Mouse (Mus musculus) forebrain, embryonic 16.5 days (tissue): ENCODE measurements around the gene Aco2. TPM values are rescaled to one million over a fixed set of nuclear protein-coding genes. Genes with fewer than 3 reads are reported as not detected.

ENCODE experiments used
- ATAC-seq: fragments of 200-750 bp; cut with Nextera tagmentation; 2 replicates; pipeline ENCODE4 v1.8.0; 2017; ENCODE audit warnings: mild to moderate bottlenecking, moderate library complexity
- H3K27ac ChIP-seq: fragments of 300-500 bp; sonication (generic); 2 replicates; pipeline ENCODE4 v1.5.1; 2014; ENCODE audit warnings: low read length, control low read depth
- H3K27me3 ChIP-seq: fragments of 300-500 bp; sonication (generic); replicated peaks from 2 replicates; pipeline ENCODE4 v1.6.1; 2014; ENCODE audit warnings: low read length; ENCODE audit not compliant: control insufficient read depth, insufficient read depth
- H3K36me3 ChIP-seq: fragments of 300-500 bp; sonication (generic); 2 replicates; pipeline ENCODE4 v1.6.1; 2014; ENCODE audit not compliant: control insufficient read depth, insufficient read depth
- H3K4me1 ChIP-seq: fragments of 300-500 bp; sonication (generic); replicated peaks from 2 replicates; pipeline ENCODE4 v1.6.1; 2014; ENCODE audit warnings: low read length; ENCODE audit not compliant: control insufficient read depth, insufficient read depth
- H3K4me2 ChIP-seq: fragments of 300-500 bp; sonication (generic); 2 replicates; pipeline ENCODE4 v1.6.1; 2014; ENCODE audit warnings: mild to moderate bottlenecking, low read length, control low read depth
- H3K4me3 ChIP-seq: fragments of 300-500 bp; sonication (generic); replicated peaks from 2 replicates; pipeline ENCODE4 v1.5.1; 2014; ENCODE audit warnings: mild to moderate bottlenecking, low read length, control low read depth
- H3K9ac ChIP-seq: fragments of 300-500 bp; sonication (generic); replicated peaks from 2 replicates; pipeline ENCODE4 v1.6.1; 2014; ENCODE audit warnings: low read depth, low read length, control low read depth
- H3K9me3 ChIP-seq: fragments of 300-500 bp; sonication (generic); 2 replicates; pipeline ENCODE4 v1.6.1; 2016; ENCODE audit warnings: low read length; ENCODE audit not compliant: control insufficient read depth
- WGBS: fragments of 180-500 bp; shearing (Covaris S2); extraction: QIAGEN DNeasy Blood & Tissue Kit; methylation state at CpG from one replicate; pipeline ENCODE4 v1.1.7; 2014; 5-methylcytosine and 5-hydroxymethylcytosine counted together
- polyA plus RNA-seq: library from polyadenylated mRNA; unstranded; fragments of >200 nt; fragmentation: Nextera tagmentation; extraction: Ambion mirVana; gene quantifications from 2 replicates; pipeline ENCODE4 v1.2.1, GENCODE M21; 2015

The Aco2 gene
- polyA plus RNA-seq, 1 experiment from 2014 or later, result 260 TPM

DNA sequence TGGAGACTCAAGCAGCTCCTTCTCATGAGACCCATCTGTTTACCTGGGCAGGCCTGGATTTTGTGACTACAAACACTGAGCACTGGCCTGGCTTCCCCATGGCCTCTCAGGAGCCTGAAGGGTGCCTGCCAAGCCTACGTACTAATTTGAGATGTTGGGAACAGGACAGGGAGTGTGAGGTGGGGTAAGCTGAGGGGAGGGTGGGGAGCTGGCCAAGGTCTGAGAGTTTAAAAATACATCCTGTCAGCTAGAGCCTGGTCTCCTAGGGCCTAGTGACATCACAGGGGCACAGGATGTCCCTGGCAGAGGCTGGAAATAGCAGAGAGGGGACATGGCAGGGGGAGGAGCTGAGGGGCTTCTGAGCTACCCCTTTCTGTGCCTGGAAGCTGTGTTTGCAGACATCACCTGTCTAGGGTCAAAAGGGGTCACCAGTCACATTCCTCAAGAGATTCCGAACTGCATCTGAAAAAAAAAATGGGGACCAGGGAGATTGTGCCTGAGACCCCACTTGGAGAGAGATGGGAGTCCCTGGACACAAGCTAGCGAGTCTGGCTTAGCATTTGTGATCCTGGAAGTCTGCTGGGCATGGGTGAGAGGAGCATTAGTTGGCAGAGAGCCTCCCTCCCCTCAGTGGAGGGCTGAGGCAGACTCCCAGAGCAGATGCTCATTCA lies 37.8 kb upstream of the Aco2 start:
- Histone ChIP-seq H3K36me3 (no peaks in the 10 kb centered on the region), H3K9me3 (no peaks in the 10 kb centered on the region), H3K27ac (no peak overlapping the region), H3K4me3 (no peak overlapping the region), H3K4me1 (peaks cover 15% of the 10 kb centered on the region), H3K4me2 (no peak overlapping the region), H3K27me3 (no peaks in the 10 kb centered on the region), H3K9ac (no peak overlapping the region)
- 63% methylated on average over 3 of the region's 3 CpGs for WGBS
- ATAC-seq, result no peak

- H3K4me2 ChIP-seq, result no peak overlapping the region
- H3K4me1 ChIP-seq, result peaks cover 21% of the 10 kb centered on the region
These were observed 36.9 kb upstream of the Aco2 start for GRCm38 (mm10) chr15:81835007-81835880.

DNA sequence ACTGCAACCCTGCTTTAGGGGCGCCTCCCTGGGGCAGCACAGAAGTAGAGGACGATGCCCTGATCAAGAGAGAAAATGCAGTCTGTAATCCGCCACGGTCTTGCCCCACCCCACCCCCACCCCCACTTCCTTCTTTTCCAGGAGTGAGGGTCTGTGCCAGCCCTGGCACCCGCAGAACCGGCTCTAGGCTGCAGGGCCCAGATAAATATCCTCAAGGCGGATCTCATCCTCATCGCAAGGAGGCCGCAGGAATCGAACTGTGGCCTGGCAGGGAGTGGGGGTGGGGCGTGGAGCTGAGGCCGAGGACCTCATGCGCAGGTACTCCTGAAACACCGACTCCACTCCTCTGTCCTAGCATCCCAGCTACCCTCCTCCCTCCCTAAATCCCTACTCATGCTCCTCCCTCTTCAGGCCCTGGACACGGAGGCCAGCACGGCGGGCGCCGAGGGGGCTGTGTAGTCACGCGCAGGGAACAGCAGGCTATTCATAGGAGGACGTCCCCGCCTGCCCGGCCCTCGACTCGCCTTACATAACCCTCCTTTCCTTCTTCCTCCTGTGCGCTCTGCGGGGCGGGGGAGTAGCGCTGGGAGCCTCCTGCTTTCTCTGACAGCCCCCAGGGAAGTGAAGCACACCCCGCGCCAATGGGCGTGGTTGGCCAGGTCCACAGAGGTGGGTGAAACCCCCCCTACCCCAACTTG lies 35.8 kb upstream of the Aco2 start:
- Histone ChIP-seq H3K9me3 (no peaks in the 10 kb centered on the region), H3K4me3 (peak overlapping the region; percentile 19), H3K36me3 (no peaks in the 10 kb centered on the region), H3K9ac (peak overlapping the region; percentile 45), H3K4me2 (peak overlapping the region; percentile 47), H3K27ac (no peak overlapping the region), H3K4me1 (peaks cover 21% of the 10 kb centered on the region), H3K27me3 (no peaks in the 10 kb centered on the region)
- 2% methylated on average over 29 of the region's 33 CpGs for WGBS
- ATAC-seq, result peak; percentile 48

More at GRCm38 (mm10) chr15:81835007-81835880, 36.9 kb upstream of the Aco2 start:
- Histone ChIP-seq H3K9me3 (no peaks in the 10 kb centered on the region), H3K36me3 (no peaks in the 10 kb centered on the region), H3K27me3 (no peaks in the 10 kb centered on the region), H3K9ac (no peak overlapping the region), H3K4me3 (no peak overlapping the region), H3K27ac (no peak overlapping the region)
- no peak for ATAC-seq
- WGBS, result 65% methylated on average over 10 of the region's 10 CpGs

DNA sequence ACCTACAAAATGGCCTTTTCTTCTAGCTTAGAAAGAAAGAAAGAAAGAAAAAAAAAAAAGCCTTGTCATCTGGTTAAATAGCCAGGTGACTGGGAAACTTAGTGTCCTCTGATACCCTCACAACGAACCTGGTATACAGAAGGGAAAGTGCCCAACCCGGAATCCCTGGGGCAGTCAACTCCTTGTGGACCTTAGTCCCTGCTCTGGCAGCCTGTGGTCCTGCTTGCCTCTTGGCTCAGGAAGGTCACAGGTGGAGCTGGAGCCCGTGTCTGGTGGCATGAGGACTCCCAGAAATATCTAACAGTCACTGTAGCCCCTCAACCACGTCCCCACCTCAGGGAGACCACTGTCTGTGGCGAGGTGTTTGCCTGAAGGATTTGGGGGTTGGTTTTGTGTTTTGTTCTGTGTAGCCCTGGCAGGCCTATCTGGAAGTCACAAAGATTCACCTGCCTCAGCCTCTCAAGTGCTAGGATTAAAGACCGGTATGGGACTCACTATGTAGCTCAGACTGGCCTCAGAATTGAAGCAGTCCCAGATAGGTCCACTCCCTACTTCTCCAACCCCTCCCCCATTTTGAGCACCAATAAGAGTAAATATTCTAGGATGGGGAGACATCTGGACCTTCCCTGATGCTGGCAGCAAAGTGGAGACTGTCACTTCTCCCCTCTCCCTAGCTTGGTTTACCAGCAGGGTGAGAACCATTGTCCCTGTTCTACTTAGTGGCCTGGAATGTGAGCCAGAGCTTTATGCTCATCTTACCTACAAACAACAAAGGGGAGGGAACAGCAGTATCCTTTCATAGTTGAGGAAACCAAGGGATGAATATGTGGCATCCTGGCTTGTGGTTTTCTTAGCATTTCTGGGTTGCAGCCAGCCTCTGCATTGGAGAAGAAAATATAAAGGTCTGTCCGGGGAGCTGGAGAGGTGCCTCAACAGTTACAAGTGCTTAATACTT lies 34.9 kb upstream of the Aco2 start:
- Histone ChIP-seq H3K4me2 (no peak overlapping the region), H3K27ac (no peak overlapping the region), H3K9ac (no peak overlapping the region), H3K4me1 (peaks cover 19% of the 10 kb centered on the region), H3K9me3 (no peaks in the 10 kb centered on the region), H3K27me3 (no peaks in the 10 kb centered on the region), H3K36me3 (no peaks in the 10 kb centered on the region), H3K4me3 (no peak overlapping the region)
- ATAC-seq, result no peak
- WGBS, result 54% methylated on average over 7 of the region's 7 CpGs

GRCm38 (mm10) chr15:81838554-81839235 lies 33.4 kb upstream of the Aco2 start:
- Histone ChIP-seq H3K9ac (no peak overlapping the region), H3K4me1 (peaks cover 19% of the 10 kb centered on the region), H3K4me3 (no peak overlapping the region), H3K9me3 (no peaks in the 10 kb centered on the region), H3K36me3 (no peaks in the 10 kb centered on the region), H3K4me2 (no peak overlapping the region), H3K27me3 (no peaks in the 10 kb centered on the region), H3K27ac (no peak overlapping the region)
- no peak for ATAC-seq
- WGBS, result 42% methylated on average over 14 of the region's 14 CpGs

- Histone ChIP-seq H3K4me2 (no peak overlapping the region), H3K4me1 (peaks cover 19% of the 10 kb centered on the region), H3K36me3 (no peaks in the 10 kb centered on the region), H3K9me3 (no peaks in the 10 kb centered on the region), H3K27ac (peak overlapping the region; percentile 23; the same call in 1 of the 2 replicates), H3K9ac (no peak overlapping the region), H3K4me3 (no peak overlapping the region), H3K27me3 (no peaks in the 10 kb centered on the region)
- WGBS, result 49% methylated on average over 5 of the region's 5 CpGs
- ATAC-seq, result peak; percentile 83
These were observed 32.5 kb upstream of the Aco2 start for GRCm38 (mm10) chr15:81839634-81840033.

DNA sequence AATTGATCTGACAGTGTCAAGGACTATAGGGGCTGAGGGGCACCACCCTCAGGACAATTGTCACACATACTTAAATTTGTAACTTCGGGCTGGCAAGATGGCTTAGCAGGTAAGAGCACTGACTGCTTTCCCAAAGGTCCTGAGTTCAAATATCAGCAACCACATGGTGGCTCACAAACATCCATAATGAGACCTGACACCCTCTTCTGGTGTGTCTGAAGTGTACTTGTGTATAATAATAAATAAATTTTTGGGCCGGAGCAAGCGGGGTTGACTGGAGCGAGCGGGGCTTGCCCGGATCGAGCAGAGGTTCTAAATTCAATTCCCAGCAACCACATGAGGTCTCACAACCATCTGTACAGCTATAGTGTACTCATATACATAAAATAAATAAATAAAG lies 31.8 kb upstream of the Aco2 start:
- no peaks in the 10 kb centered on the region for H3K36me3 ChIP-seq
- no peak overlapping the region for H3K4me2 ChIP-seq
- no peak overlapping the region for H3K9ac ChIP-seq
- no peaks in the 10 kb centered on the region for H3K9me3 ChIP-seq
- no peaks in the 10 kb centered on the region for H3K27me3 ChIP-seq
- WGBS, result 93% methylated on average over 7 of the region's 7 CpGs
- no peak overlapping the region for H3K27ac ChIP-seq
- H3K4me3 ChIP-seq, result no peak overlapping the region
- peaks cover 19% of the 10 kb centered on the region for H3K4me1 ChIP-seq
- no peak for ATAC-seq

GRCm38 (mm10) chr15:81842275-81842674 lies 29.8 kb upstream of the Aco2 start:
- Histone ChIP-seq H3K4me2 (no peak overlapping the region), H3K27ac (no peak overlapping the region), H3K4me3 (no peak overlapping the region), H3K36me3 (no peaks in the 10 kb centered on the region), H3K9me3 (no peaks in the 10 kb centered on the region), H3K27me3 (no peaks in the 10 kb centered on the region), H3K4me1 (peaks cover 9% of the 10 kb centered on the region), H3K9ac (no peak overlapping the region)
- ATAC-seq, result no peak
- WGBS, result 81% methylated on average over 7 of the region's 7 CpGs
